Mouse (Mus musculus) G1E (cell line): ENCODE data around the gene Eps8.

ENCODE experiments used
- CTCF ChIP-seq: IDR thresholded peaks from 2 replicates; pipeline ENCODE4 v1.5.1; 2012; ENCODE audit warnings: low read depth, low read length, inconsistent platforms, mixed read lengths
- GATA1 ChIP-seq: IDR thresholded peaks from 2 replicates; pipeline ENCODE4 v1.6.1; 2012; ENCODE audit warnings: borderline replicate concordance, low read length, inconsistent platforms, mixed read lengths
- POLR2AphosphoS5 ChIP-seq: IDR thresholded peaks from 2 replicates; pipeline ENCODE4 v1.6.1; 2012; ENCODE audit warnings: low read depth, low read length, inconsistent platforms; ENCODE audit not compliant: insufficient replicate concordance
- TAL1 ChIP-seq: conservative IDR thresholded peaks from 2 replicates; pipeline ENCODE4 v1.6.1; 2012; ENCODE audit warnings: low read depth, low read length, inconsistent platforms, mixed read lengths

DNA sequence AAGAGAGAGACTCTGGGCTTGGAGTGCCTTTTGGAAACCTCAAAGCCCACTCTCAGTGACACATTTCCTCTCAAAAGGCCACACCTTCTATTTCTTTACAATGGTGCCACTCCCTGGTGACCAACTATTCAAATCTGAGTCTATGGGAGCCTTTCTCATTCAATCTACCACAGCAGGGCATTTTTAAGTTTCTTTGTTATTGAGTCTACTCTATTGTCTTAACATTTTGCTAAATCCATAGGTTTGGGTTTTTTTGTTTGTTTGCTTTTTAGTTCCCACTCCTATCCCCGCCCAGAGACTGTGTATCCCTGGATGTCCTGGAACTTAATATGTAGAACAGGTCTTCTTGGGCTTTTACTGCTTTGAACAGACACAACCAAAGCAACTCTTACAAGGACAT is 14.8 kb upstream of the Eps8 start:
- TF ChIP-seq TAL1 (no peak), CTCF (no peak), GATA1 (no peak), POLR2AphosphoS5 (no peak)
